Mouse (Mus musculus): ENCODE measurements around the gene Abcc2.
A peak's percentile ranks its signal among the peaks of the same experiment; 100 is the strongest.

Abcc2 gene

GRCm38 (mm10) chr19:43777308-43777707 is 4.7 kb upstream of the Abcc2 start:
- DNase-seq (ENCODE audit: low spot score in 2 of 2) = no peak

GRCm38 (mm10) chr19:43780391-43780790 is 1.6 kb upstream of the Abcc2 start:
- no peak for DNase-seq (ENCODE audit: low spot score in 2 of 2)

GRCm38 (mm10) chr19:43784761-43785160 is 2.8 kb downstream of the Abcc2 start:
- no peak for DNase-seq (ENCODE audit: low spot score in 2 of 2)

GRCm38 (mm10) chr19:43786249-43787026 is 4.4 kb downstream of the Abcc2 start:
- DNase-seq (ENCODE audit: low spot score in 2 of 2) = no peak

GRCm38 (mm10) chr19:43789817-43790216 is 7.8 kb downstream of the Abcc2 start:
- DNase-seq (ENCODE audit: low spot score in 2 of 2) = no peak

- no peak for DNase-seq (ENCODE audit: low spot score in 2 of 2)
Observed at GRCm38 (mm10) chr19:43792537-43792936, 10.5 kb downstream of the Abcc2 start.

- no peak for DNase-seq (ENCODE audit: low spot score in 2 of 2)
Observed at GRCm38 (mm10) chr19:43793951-43794350, 12.0 kb downstream of the Abcc2 start.

GRCm38 (mm10) chr19:43795511-43795910 is 13.5 kb downstream of the Abcc2 start:
- DNase-seq (ENCODE audit: low spot score in 2 of 2) = no peak

GRCm38 (mm10) chr19:43797216-43797615 is 15.2 kb downstream of the Abcc2 start:
- no peak for DNase-seq (ENCODE audit: low spot score in 2 of 2)

- DNase-seq (ENCODE audit: low spot score in 2 of 2) = no peak
Observed at GRCm38 (mm10) chr19:43801427-43802051, 19.5 kb downstream of the Abcc2 start.

GRCm38 (mm10) chr19:43803866-43804265 is 21.9 kb downstream of the Abcc2 start:
- no peak for DNase-seq (ENCODE audit: low spot score in 2 of 2)

GRCm38 (mm10) chr19:43809331-43809730 is 27.3 kb downstream of the Abcc2 start:
- DNase-seq (ENCODE audit: low spot score in 2 of 2) = no peak

GRCm38 (mm10) chr19:43811419-43811818 is 29.4 kb downstream of the Abcc2 start:
- DNase-seq (ENCODE audit: low spot score in 2 of 2) = no peak

- no peak for DNase-seq (ENCODE audit: low spot score in 2 of 2)
Observed at GRCm38 (mm10) chr19:43813315-43813714, 31.3 kb downstream of the Abcc2 start.

- DNase-seq (ENCODE audit: low spot score in 2 of 2) = no peak
Observed at GRCm38 (mm10) chr19:43815661-43816414, 33.8 kb downstream of the Abcc2 start.

- DNase-seq (ENCODE audit: low spot score in 2 of 2) = no peak
Observed at GRCm38 (mm10) chr19:43826855-43827254, 44.9 kb downstream of the Abcc2 start.

GRCm38 (mm10) chr19:43832425-43833069 is 50.6 kb downstream of the Abcc2 start:
- DNase-seq (ENCODE audit: low spot score in 2 of 2) = peak; percentile 37 to 62

- no peak for DNase-seq (ENCODE audit: low spot score in 2 of 2)
Observed at GRCm38 (mm10) chr19:43843184-43843583, 61.2 kb downstream of the Abcc2 start.

- DNase-seq (ENCODE audit: low spot score in 2 of 2) = no peak
Observed at GRCm38 (mm10) chr19:43845331-43845908, 63.4 kb downstream of the Abcc2 start.

GRCm38 (mm10) chr19:43847056-43847455 is 65.1 kb downstream of the Abcc2 start:
- no peak for DNase-seq (ENCODE audit: low spot score in 2 of 2)

- DNase-seq (ENCODE audit: low spot score in 2 of 2) = no peak
Observed at GRCm38 (mm10) chr19:43847966-43848365, 66.0 kb downstream of the Abcc2 start.

GRCm38 (mm10) chr19:43850026-43850425 is 68.0 kb downstream of the Abcc2 start:
- no peak for DNase-seq (ENCODE audit: low spot score in 2 of 2)
